Mouse (Mus musculus) frontal cortex, postnatal 14 days (tissue): ENCODE data around the gene Tnfrsf8.
"Not testable (repeated sequence)": the region's sequence is repeated elsewhere in the genome, so short reads cannot be mapped to it uniquely, and the experiment has no call there.

Source experiments
- DNase-seq, 2 experiments: peaks; one replicate each; pipeline ENCODE4 v3.0.0; 2022; ENCODE audit warnings: low spot score in 2 of 2

Gene Tnfrsf8

GRCm38 (mm10) chr4:145314836-145315467 is at the start of gene Tnfrsf8:
TSS of gene Tnfrsf8 (minus strand) at chr4:145315164.
- no peak for DNase-seq

- DNase-seq = not testable (repeated sequence)
These were observed 46.7 kb upstream of the Tnfrsf8 start for GRCm38 (mm10) chr4:145361635-145362034.

DNA sequence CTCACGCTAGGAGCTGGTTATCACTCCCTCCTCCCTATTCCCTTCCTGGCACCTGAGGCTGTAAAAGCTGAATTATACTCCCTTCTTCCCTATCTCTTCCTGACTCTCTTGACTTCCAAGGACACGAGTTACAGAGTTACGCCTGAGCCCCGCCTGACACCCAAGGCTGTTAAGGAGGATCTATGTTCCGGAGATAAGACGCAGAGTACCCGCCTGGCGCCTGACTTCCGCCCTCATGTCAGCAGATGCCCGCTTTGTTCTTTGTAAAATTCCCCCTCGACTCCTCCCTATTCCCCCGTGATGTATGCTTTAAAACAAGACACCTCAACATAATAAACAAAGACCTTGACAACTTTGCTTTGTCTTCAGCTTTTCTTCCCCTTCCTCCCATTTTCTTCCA is 46.1 kb upstream of the Tnfrsf8 start:
- DNase-seq = no peak

- no peak for DNase-seq
These were observed 45.6 kb upstream of the Tnfrsf8 start for GRCm38 (mm10) chr4:145360567-145360966.

- no peak for DNase-seq
These were observed 41.3 kb upstream of the Tnfrsf8 start for GRCm38 (mm10) chr4:145356234-145356633.

GRCm38 (mm10) chr4:145353855-145354254 is 38.9 kb upstream of the Tnfrsf8 start:
- DNase-seq = no peak

DNA sequence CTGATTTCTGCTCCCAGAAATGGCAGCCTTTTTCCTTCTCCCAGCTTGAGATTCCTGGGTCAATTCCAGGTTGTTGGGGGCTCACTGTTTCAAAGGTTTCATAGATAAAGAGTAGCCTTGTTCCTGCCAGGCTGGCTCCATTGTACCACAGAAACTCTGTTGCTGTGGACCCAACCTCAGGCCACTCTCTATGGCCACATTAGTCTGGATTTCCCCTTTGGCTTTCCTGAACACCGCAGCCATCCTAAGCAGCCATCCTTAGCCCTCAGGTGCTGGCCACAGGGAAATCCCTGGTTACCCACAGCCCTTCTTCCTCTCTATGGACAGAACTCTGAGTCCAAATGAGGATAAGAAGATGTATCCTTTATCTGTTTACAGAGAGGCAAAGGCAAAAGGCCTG is 30.0 kb upstream of the Tnfrsf8 start:
- DNase-seq = no peak

GRCm38 (mm10) chr4:145341879-145342809 is 27.2 kb upstream of the Tnfrsf8 start:
- DNase-seq = no peak

DNA sequence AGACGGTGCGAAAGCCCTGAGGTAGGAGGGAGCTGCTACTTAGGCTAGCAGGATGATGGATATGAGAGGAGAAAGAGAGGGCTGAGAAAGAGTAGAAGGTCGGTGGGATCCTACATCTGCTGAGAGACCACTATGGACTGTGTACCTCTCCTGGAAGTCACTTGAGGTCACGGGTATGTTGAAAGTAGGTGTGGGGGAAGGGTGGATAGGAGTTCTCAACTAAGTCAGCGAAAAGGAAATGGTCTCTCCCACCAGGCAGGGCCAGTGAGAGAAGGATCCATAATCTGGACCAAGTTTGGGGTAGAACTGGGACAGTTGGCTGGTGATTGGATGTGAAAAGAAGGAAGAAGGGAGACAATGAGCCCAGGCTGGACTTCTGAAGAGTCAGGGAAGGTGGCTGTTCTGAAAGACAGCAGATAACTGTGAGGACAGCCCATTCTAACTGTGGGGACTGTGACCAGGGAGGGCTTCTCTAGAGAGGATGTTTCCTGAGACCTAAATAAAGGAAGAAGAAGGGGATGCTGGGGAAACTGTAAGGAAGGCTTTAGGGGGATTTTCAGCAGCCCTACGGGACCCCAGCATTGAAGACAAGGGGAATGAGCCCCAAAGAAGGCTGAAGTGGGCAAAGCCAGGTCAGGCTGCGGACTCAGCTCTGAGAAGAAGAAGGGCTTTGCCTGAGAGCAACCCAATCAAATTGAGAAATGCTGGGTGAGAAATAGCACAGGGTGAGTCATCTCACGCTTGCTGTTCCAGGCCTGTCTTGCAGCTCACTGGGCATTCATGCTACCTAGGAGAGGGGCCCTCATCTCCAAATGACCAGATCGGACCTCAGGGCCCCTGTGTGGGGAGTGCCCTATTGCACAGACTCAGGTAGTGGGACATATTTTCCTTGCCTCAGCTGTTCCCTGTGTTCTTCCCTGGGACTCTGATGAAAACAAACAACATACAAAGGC is 23.2 kb upstream of the Tnfrsf8 start:
- no peak for DNase-seq

DNA sequence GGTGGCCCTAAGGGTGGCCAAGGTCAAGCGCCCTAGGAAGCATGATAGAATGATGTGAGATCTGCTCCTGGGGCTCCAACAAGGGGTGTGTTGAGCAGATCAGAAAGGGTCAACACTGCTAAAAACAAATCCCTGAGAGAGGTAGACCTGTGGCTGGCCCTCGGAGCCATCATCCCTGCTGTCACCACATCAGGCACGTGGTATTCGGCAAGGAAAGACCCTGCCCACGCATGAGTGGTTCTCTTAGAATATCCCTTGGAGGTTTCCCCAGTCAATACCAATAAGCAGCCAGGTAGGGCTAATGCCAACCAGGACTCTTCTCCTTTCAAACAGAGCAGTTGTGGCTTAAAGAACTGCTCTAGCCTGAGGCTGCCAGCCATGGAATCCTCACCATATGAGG is 21.6 kb upstream of the Tnfrsf8 start:
- no peak for DNase-seq

GRCm38 (mm10) chr4:145336019-145336418 is 21.1 kb upstream of the Tnfrsf8 start:
- no peak for DNase-seq

DNA sequence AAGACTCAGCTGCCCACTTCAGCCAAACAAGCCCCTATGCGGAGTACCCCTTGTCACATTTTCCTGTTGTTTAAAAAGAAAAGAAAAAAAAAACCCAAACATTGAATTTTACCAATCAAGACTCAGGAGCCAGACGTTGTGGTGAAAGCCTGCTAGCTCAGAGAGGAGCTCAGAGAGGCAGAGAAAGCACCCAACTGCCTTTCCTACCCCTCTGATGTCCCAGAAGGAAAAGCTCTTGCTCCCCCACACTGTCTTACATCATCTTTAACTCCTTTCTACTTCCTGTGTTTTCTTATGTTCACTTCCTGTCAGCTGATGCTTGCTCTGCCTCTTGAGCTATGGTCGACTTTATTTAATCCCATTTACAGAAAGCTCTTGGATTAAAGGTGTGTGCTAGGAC is 8.7 kb upstream of the Tnfrsf8 start:
- no peak for DNase-seq

DNA sequence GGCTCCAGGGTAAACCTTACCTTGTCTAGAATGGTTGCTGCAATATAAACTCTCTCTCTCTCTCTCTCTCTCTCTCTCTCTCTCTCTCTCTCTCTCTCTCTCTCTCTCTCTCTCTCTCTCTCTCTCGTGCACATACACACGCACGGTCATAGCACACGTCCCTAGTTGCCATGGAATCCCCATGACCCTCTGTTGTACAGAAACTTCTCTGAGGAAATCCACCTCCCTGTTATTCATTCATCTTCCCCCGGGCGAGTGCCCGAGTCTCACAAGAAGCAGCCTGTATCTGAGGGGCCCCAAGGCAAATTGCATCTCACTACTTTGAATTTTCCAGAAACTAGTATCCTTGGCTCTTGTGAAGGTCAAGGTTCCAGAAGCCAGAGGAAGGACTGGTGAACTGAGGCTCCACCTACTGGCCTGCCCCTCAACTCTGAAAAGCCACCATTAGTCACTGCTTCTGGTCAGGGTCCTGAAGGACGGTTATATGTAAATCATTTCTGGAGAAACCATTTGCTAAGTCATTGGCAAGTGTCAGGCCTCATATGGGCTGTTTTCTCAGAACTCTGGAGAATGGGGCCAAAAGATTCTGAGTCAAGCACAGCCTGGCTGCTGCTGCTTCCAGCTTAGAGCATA is 8.1 kb upstream of the Tnfrsf8 start:
- DNase-seq = no peak

- no peak for DNase-seq
These were observed 7.2 kb upstream of the Tnfrsf8 start for GRCm38 (mm10) chr4:145322211-145322610.

DNA sequence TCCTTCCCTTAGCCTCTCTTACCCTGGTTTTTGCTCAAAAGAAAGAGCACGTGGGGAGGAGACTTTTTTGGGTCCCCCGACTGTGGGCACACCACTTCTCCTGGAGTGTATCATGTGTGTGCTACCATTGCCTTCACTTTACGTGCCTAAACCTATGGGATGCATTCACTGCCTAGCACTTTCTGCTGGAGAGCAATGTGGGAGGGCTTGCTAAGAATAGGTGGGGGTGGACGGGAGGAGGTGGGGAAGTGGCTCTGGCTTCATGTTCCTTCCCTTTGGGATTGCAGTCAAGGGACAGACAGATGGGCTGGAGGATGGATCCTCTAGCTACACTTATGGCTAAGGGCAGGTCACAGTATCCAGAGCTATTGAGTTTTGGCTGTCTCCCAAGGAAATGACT is 5.7 kb upstream of the Tnfrsf8 start:
- DNase-seq = no peak

DNA sequence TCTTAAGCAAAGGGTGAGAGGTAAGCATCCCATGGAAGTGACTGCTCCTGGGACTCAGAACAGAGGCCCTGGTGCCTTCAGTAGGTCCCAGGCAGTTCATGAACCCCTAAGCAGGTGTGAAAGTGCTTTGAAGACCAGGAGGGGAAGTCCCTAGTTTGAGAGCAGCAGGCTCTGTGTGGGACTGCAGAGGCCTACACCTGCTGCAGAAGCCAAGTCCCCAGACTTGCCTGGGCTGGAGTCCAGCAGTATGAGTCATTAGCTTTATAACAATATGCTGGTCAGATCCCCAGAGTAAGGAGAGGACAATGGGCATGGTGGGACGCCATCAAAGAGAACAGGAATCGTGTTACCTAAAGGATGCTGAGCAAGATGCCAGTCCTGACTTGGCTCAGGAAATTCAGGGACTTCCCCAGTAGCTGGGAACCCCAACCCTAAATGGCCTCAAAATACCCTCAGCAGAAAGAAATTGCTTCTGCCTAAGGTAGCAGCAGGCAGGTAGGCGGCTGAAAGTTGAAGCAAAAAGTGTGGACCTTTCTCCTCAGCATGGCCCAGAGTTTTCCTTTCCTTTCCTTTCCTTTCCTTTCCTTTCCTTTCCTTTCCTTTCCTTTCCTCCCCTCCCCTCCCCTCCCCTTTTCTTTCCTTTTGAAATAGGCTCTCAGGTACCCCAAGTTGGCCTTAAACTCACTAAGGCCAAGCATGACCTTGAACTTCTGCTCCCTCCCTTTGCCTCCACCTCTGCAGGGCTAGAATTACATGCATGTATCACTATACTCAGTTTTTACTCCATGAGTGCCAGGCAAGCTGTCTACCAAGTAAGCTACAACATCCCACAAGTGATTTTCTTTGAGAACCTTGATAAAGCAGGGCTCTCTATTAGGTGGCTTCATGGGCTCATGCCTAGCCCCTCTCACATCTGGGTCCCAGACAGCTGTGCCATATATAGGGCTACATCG is 4.6 kb upstream of the Tnfrsf8 start:
- DNase-seq = no peak

GRCm38 (mm10) chr4:145316708-145317107 is 1.7 kb upstream of the Tnfrsf8 start:
- DNase-seq = no peak

- no peak for DNase-seq
These were observed 998 bp downstream of the Tnfrsf8 start for GRCm38 (mm10) chr4:145313966-145314365.

DNA sequence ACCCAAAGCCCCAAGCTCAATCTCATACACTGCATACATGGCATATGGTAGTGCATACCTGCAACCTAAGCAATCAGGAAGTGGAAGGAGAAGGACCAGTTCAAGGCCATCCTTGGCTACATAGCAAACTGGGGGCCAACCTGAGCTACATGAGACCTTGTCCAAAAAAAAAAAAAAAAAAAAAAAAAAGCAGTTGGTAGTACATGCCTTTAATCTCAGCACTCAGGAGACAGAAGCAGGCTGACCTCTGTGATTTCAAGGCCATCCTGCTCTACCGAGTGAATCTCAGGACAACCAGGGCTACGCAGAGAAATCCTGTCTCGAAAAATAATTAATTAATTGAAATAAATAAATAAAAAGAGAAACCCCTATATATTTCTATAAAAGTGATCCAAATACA is 1.7 kb downstream of the Tnfrsf8 start:
- no peak for DNase-seq

GRCm38 (mm10) chr4:145312530-145312929 is 2.4 kb downstream of the Tnfrsf8 start:
- DNase-seq = no peak
